Mouse (Mus musculus) MEL (cell line): Measurements from ENCODE around the gene Olfr1029. TPM values are rescaled to one million over a fixed set of nuclear protein-coding genes. Genes with fewer than 3 reads are reported as not detected.

ENCODE experiments used
- DNase-seq: peaks from one replicate; pipeline ENCODE4 v3.0.0; 2011; ENCODE audit warnings: low read depth, low spot score
- H3K27ac ChIP-seq: 2 replicates; pipeline ENCODE4 v1.5.1; 2012; ENCODE audit warnings: low read depth, mild to moderate bottlenecking, control low read depth, low read length, moderate library complexity; ENCODE audit not compliant: control insufficient read depth
- H3K27me3 ChIP-seq, 2 experiments: fragments of 150-350 bp in 1 of 2; sonication (generic) in 1 of 2; 2 replicates each; pipeline ENCODE4 v1.6.1; 2012; ENCODE audit warnings: low read length in 2 of 2, mild to moderate bottlenecking in 2 of 2, improper control_type of control experiment in 1 of 2, moderate library complexity in 1 of 2; ENCODE audit not compliant: insufficient read depth in 2 of 2, control insufficient read depth in 1 of 2
- H3K36me3 ChIP-seq, 2 experiments: 2 replicates each; pipeline ENCODE4 v1.6.1; 2012 to 2014; ENCODE audit warnings: low read length in 2 of 2, improper control_type of control experiment in 1 of 2, inconsistent platforms in 1 of 2, mild to moderate bottlenecking in 1 of 2; ENCODE audit not compliant: insufficient read depth in 2 of 2, control insufficient read depth in 1 of 2
- H3K4me1 ChIP-seq, 2 experiments: fragments of 150-350 bp in 1 of 2; sonication (generic) in 1 of 2; 2 replicates each; pipeline ENCODE4 v1.6.1; 2012; ENCODE audit warnings: low read length in 2 of 2, improper control_type of control experiment in 1 of 2, mild to moderate bottlenecking in 1 of 2; ENCODE audit not compliant: insufficient read depth in 2 of 2, control insufficient read depth in 1 of 2
- H3K4me3 ChIP-seq, 2 experiments: fragments of 150-350 bp in 1 of 2; sonication (generic) in 1 of 2; 2 replicates each; pipeline ENCODE4 v1.5.1; 2012; ENCODE audit warnings: low read depth in 2 of 2, low read length in 2 of 2, mild to moderate bottlenecking in 2 of 2, moderate library complexity in 2 of 2, control low read depth in 1 of 2, improper control_type of control experiment in 1 of 2; ENCODE audit not compliant: control insufficient read depth in 1 of 2, insufficient read depth in 1 of 2
- H3K79me2 ChIP-seq: 2 replicates; pipeline ENCODE4 v1.6.1; 2012; ENCODE audit warnings: mild to moderate bottlenecking, low read length, moderate library complexity; ENCODE audit not compliant: control insufficient read depth, poor library complexity, insufficient read depth
- H3K9ac ChIP-seq: 2 replicates; pipeline ENCODE4 v1.6.1; 2012; ENCODE audit warnings: low read depth, mild to moderate bottlenecking, control low read depth, low read length, moderate library complexity; ENCODE audit not compliant: control insufficient read depth, poor library complexity, severe bottlenecking
- H3K9me3 ChIP-seq: fragments of 150-350 bp; sonication (generic); replicated peaks from 2 replicates; pipeline ENCODE4 v1.6.1; 2012; ENCODE audit warnings: mild to moderate bottlenecking, low read length, improper control_type of control experiment, moderate library complexity; ENCODE audit not compliant: insufficient read depth
- CHD1 ChIP-seq: IDR thresholded peaks from 2 replicates; pipeline ENCODE4 v1.6.1; 2012; ENCODE audit warnings: low read depth, mild to moderate bottlenecking, inconsistent platforms, low read length, improper control_type of control experiment
- CHD2 ChIP-seq: IDR thresholded peaks from 2 replicates; pipeline ENCODE4 v1.6.1; 2011; ENCODE audit warnings: low read length, improper control_type of control experiment
- ELF1 ChIP-seq: IDR thresholded peaks from 2 replicates; pipeline ENCODE4 v1.6.1; 2014; ENCODE audit warnings: low read depth, mild to moderate bottlenecking, inconsistent platforms, low read length, improper control_type of control experiment, moderate library complexity
- ETS1 ChIP-seq: IDR thresholded peaks from 2 replicates; pipeline ENCODE4 v1.6.1; 2012; ENCODE audit warnings: low read depth, mild to moderate bottlenecking, inconsistent platforms, low read length, improper control_type of control experiment, moderate library complexity
- GABPA ChIP-seq: IDR thresholded peaks from 2 replicates; pipeline ENCODE4 v1.6.1; 2012; ENCODE audit warnings: low read depth, mild to moderate bottlenecking, inconsistent platforms, low read length, improper control_type of control experiment, moderate library complexity
- GATA1 ChIP-seq: IDR thresholded peaks from 2 replicates; pipeline ENCODE4 v1.6.1; 2011; ENCODE audit warnings: low read depth, low read length, improper control_type of control experiment
- MAX ChIP-seq: IDR thresholded peaks from 2 replicates; pipeline ENCODE4 v1.6.1; 2011; ENCODE audit warnings: low read length, improper control_type of control experiment
- MEF2A ChIP-seq: IDR thresholded peaks from 2 replicates; pipeline ENCODE4 v1.6.1; 2014; ENCODE audit warnings: low read depth, mild to moderate bottlenecking, inconsistent platforms, low read length, improper control_type of control experiment; ENCODE audit not compliant: poor library complexity, insufficient replicate concordance, severe bottlenecking; ENCODE audit errors: extremely low read depth
- MXI1 ChIP-seq: IDR thresholded peaks from 2 replicates; pipeline ENCODE4 v1.6.1; 2011; ENCODE audit warnings: mild to moderate bottlenecking, low read depth, low read length, improper control_type of control experiment
- NELFE ChIP-seq: IDR thresholded peaks from 2 replicates; pipeline ENCODE4 v1.6.1; 2011; ENCODE audit warnings: low read depth, low read length, improper control_type of control experiment
- POLR2A ChIP-seq, 2 experiments: IDR thresholded peaks; 2 replicates each; pipeline ENCODE4 v1.6.1; 2011 to 2012; ENCODE audit warnings: low read length in 2 of 2, mild to moderate bottlenecking in 2 of 2, control low read depth in 1 of 2, improper control_type of control experiment in 1 of 2, low read depth in 1 of 2, moderate library complexity in 1 of 2; ENCODE audit not compliant: control insufficient read depth in 1 of 2, insufficient read depth in 1 of 2, poor library complexity in 1 of 2
- TAL1 ChIP-seq: IDR thresholded peaks from 2 replicates; pipeline ENCODE4 v1.6.1; 2012; ENCODE audit warnings: mild to moderate bottlenecking, inconsistent platforms, low read length, moderate library complexity, mixed read lengths
- UBTF ChIP-seq: IDR thresholded peaks from 2 replicates; pipeline ENCODE4 v1.6.1; 2012; ENCODE audit warnings: low read depth, mild to moderate bottlenecking, inconsistent platforms, low read length, improper control_type of control experiment, moderate library complexity, borderline replicate concordance; ENCODE audit not compliant: insufficient read depth
- USF1 ChIP-seq: IDR thresholded peaks from 2 replicates; pipeline ENCODE4 v1.6.1; 2014; ENCODE audit warnings: low read depth, mild to moderate bottlenecking, inconsistent platforms, low read length, improper control_type of control experiment, moderate library complexity
- USF2 ChIP-seq, 2 experiments: IDR thresholded peaks; 2 replicates each; pipeline ENCODE4 v1.6.1; 2011 to 2012; ENCODE audit warnings: improper control_type of control experiment in 2 of 2, low read length in 2 of 2, borderline replicate concordance in 1 of 2, inconsistent platforms in 1 of 2, low read depth in 1 of 2, mild to moderate bottlenecking in 1 of 2; ENCODE audit not compliant: insufficient read depth in 1 of 2
- ZC3H11A ChIP-seq: IDR thresholded peaks from 2 replicates; pipeline ENCODE4 v1.6.1; 2012; ENCODE audit warnings: low read depth, mild to moderate bottlenecking, inconsistent platforms, low read length, improper control_type of control experiment
- ZKSCAN1 ChIP-seq: IDR thresholded peaks from 2 replicates; pipeline ENCODE4 v1.6.1; 2012; ENCODE audit warnings: low read depth, mild to moderate bottlenecking, inconsistent platforms, low read length, improper control_type of control experiment, moderate library complexity
- ZMIZ1 ChIP-seq: IDR thresholded peaks from 2 replicates; pipeline ENCODE4 v1.6.1; 2012; ENCODE audit warnings: low read depth, mild to moderate bottlenecking, inconsistent platforms, low read length, improper control_type of control experiment, moderate library complexity
- ZNF384 ChIP-seq: IDR thresholded peaks from 2 replicates; pipeline ENCODE4 v1.6.1; 2012; ENCODE audit warnings: low read depth, mild to moderate bottlenecking, inconsistent platforms, low read length, improper control_type of control experiment
- polyA plus RNA-seq, 2 experiments: library from polyadenylated mRNA; stranded (reverse) in 1 of 2; unstranded in 1 of 2; fragments of >175 nt in 1 of 2; fragments of >200 nt in 1 of 2; gene quantifications; 2 replicates each; pipeline versions ENCODE4 v1.2.1 to v1.2.4; 2012; ENCODE audit warnings: low replicate concordance in 2 of 2, low read depth in 1 of 2; ENCODE audit not compliant: insufficient read length in 2 of 2, insufficient read depth in 1 of 2, missing spikeins in 1 of 2
- total RNA-seq: library from RNA; depleted of rRNA; stranded (reverse); fragments of 300-350 nt; gene quantifications from 2 replicates; pipeline ENCODE4 v1.2.3, GENCODE M21; 2012; rRNA removed

Olfr1029 gene
- total RNA-seq (not detected in 2 replicates), polyA plus RNA-seq (not detected)

GRCm38 (mm10) chr2:85973595-85973994 is at the start of gene Olfr1029:
Olfr1029 (plus strand) TSS chr2:85973895.
- no peak for DNase-seq
- H3K79me2 ChIP-seq, result no peaks in the 10 kb centered on the region
- TF ChIP-seq ELF1, result no peak
- TF ChIP-seq GABPA, result no peak
- TF ChIP-seq USF2 (IDR thresholded peaks at IDR 0.05; ENCODE audit: borderline replicate concordance in 1 of 2, insufficient read depth in 1 of 2, low read depth in 1 of 2, low read length in 2 of 2), result no peak
- TF ChIP-seq TAL1, result no peak
- no peak for TF ChIP-seq POLR2A (IDR thresholded peaks at IDR 0.05; ENCODE audit: control insufficient read depth in 1 of 2, insufficient read depth in 1 of 2, low read depth in 1 of 2, low read length in 2 of 2, poor library complexity in 1 of 2)
- TF ChIP-seq CHD2, result no peak
- TF ChIP-seq USF1, result no peak
- TF ChIP-seq UBTF, result no peak
- no peak for TF ChIP-seq NELFE
- no peak for TF ChIP-seq ZKSCAN1
- no peak for TF ChIP-seq GATA1
- no peak for TF ChIP-seq ZC3H11A
- TF ChIP-seq CHD1, result no peak
- no peak for TF ChIP-seq MAX
- TF ChIP-seq ZMIZ1, result no peak
- no peak for TF ChIP-seq ETS1
- no peak for TF ChIP-seq MXI1
- TF ChIP-seq MEF2A, result no peak
- H3K36me3 ChIP-seq, result no peaks in the 10 kb centered on the region
- H3K9me3 ChIP-seq, result no peaks in the 10 kb centered on the region
- no peak within 1 kb of the TSS for H3K9ac ChIP-seq
- no peaks in the 10 kb centered on the region for H3K4me1 ChIP-seq
- no peaks in the 10 kb centered on the region for H3K27me3 ChIP-seq
- no peak within 1 kb of the TSS for H3K27ac ChIP-seq
- no peak within 1 kb of the TSS for H3K4me3 ChIP-seq

- Histone ChIP-seq H3K9ac (no peak within 1 kb of the TSS), H3K9me3 (no peaks in the 10 kb centered on the region), H3K4me3 (no peak within 1 kb of the TSS), H3K79me2 (no peaks in the 10 kb centered on the region), H3K27me3 (no peaks in the 10 kb centered on the region), H3K4me1 (no peaks in the 10 kb centered on the region), H3K36me3 (no peaks in the 10 kb centered on the region), H3K27ac (no peak within 1 kb of the TSS)
- no peak for DNase-seq
- TF ChIP-seq USF1, result no peak
- TF ChIP-seq ZNF384, result no peak
Measured at GRCm38 (mm10) chr2:85950137-85950536, 23.6 kb upstream of the Olfr1029 start, which contains the start of gene Olfr1028. Olfr1028 (plus strand) TSS chr2:85950437.
